Mouse (Mus musculus) adrenal gland, adult 2 months (tissue): ENCODE measurements around the gene Qrich1. TPM values are rescaled to one million over a fixed set of nuclear protein-coding genes. Genes with fewer than 3 reads are reported as not detected.
A peak's percentile ranks its signal among the peaks of the same experiment; 100 is the strongest.
"Not testable (repeated sequence)": the region's sequence is repeated elsewhere in the genome, so short reads cannot be mapped to it uniquely, and the experiment has no call there.

Experiments
- DNase-seq: peaks from one replicate; pipeline ENCODE4 v3.0.0; 2021
- microRNA-seq, 2 experiments: library from miRNA; unstranded; fragments of <30 nt; microRNA quantifications; one replicate each; pipeline ENCODE4 v1.2.0; 2021
- polyA plus RNA-seq: library from polyadenylated mRNA; depleted of rRNA; stranded (reverse); fragments of >200 nt; gene quantifications from 2 replicates; pipeline ENCODE4 v1.2.3, GENCODE M21; 2012; rRNA removed
- total RNA-seq, 2 experiments: library from RNA; stranded (reverse); gene quantifications; 2 replicates each; pipeline ENCODE4 v1.2.3; 2021

Gene Qrich1
- total and polyA plus RNA-seq, 3 experiments: 105 to 129 (median 126) TPM

- DNase-seq: peak; percentile 70
Observed at GRCm38 (mm10) chr9:108587571-108588180, 71.1 kb downstream of the Qrich1 start.

- no peak for DNase-seq
Observed at GRCm38 (mm10) chr9:108589229-108589628, 72.6 kb downstream of the Qrich1 start.

GRCm38 (mm10) chr9:108591462-108591861, 74.9 kb downstream of the Qrich1 start:
- DNase-seq: no peak

- no peak for DNase-seq
Observed at GRCm38 (mm10) chr9:108594354-108594753, 77.7 kb downstream of the Qrich1 start.

- peak; percentile 83 for DNase-seq
Observed at GRCm38 (mm10) chr9:108596998-108597764, 80.6 kb downstream of the Qrich1 start, which contains the start of gene P4htm. Gene P4htm (minus strand): TSS chr9:108597667.

GRCm38 (mm10) chr9:108599021-108599566, 82.5 kb downstream of the Qrich1 start:
- no peak for DNase-seq

GRCm38 (mm10) chr9:108600011-108600410, 83.4 kb downstream of the Qrich1 start:
- DNase-seq: no peak

GRCm38 (mm10) chr9:108601986-108602385, 85.4 kb downstream of the Qrich1 start:
- DNase-seq: no peak

GRCm38 (mm10) chr9:108607929-108608328, 91.3 kb downstream of the Qrich1 start:
- DNase-seq: not testable (repeated sequence)

GRCm38 (mm10) chr9:108608889-108609288, 92.3 kb downstream of the Qrich1 start:
- no peak for DNase-seq

Small RNA genes lying within 50 kb of the gene (microRNA-seq; reads per million reads assigned to microRNA genes)
- gene Gm24083 (0 reads per million in 2 experiments), gene Mir191 (0 reads per million in 2 experiments), gene Mir425 (820 to 1,162 reads per million in 2 experiments)

Other genes starting within 250 kb of the Qrich1 start
- 10 to 100 TPM; 17.5 to 24.9 TPM for gene Nicn1, start 226.4 kb upstream of the Qrich1 start, total RNA-seq
- gene Nicn1, start 226.4 kb upstream of the Qrich1 start, polyA plus RNA-seq: 16.6 and 18.8 TPM in 2 replicates
- 1 to 10 TPM; 3.3 to 5.5 TPM for gene Amt, start 220.0 kb upstream of the Qrich1 start, total RNA-seq
- 2.2 and 2.6 TPM in 2 replicates for gene Amt, start 220.0 kb upstream of the Qrich1 start, polyA plus RNA-seq
- 100 to 1,000 TPM; 355 to 363 TPM for gene Rhoa, start 210.7 kb upstream of the Qrich1 start, total RNA-seq
- gene Rhoa, start 210.7 kb upstream of the Qrich1 start, polyA plus RNA-seq: 169 and 187 TPM in 2 replicates
- gene Tcta, start 210.6 kb upstream of the Qrich1 start, total RNA-seq: 10 to 100 TPM; 31.3 to 56.7 TPM
- gene Tcta, start 210.6 kb upstream of the Qrich1 start, polyA plus RNA-seq: 42.8 and 46.3 TPM in 2 replicates
- 100 to 1,000 TPM; 694 to 927 TPM for gene Gpx1, start 177.9 kb upstream of the Qrich1 start, total RNA-seq
- gene Gpx1, start 177.9 kb upstream of the Qrich1 start, polyA plus RNA-seq: 1,573 and 1,924 TPM in 2 replicates
- gene Usp4, start 169.0 kb upstream of the Qrich1 start, total RNA-seq: 100 to 1,000 TPM; 100 to 122 TPM
- 47.0 and 52.3 TPM in 2 replicates for gene Usp4, start 169.0 kb upstream of the Qrich1 start, polyA plus RNA-seq
- gene 1700102P08Rik, start 124.0 kb upstream of the Qrich1 start, total RNA-seq: 1 to 10 TPM in 1 of 2 experiments, under 1 TPM in 1; 0.52 to 1.8 TPM
- 0.37 and 0.86 TPM in 2 replicates for gene 1700102P08Rik, start 124.0 kb upstream of the Qrich1 start, polyA plus RNA-seq
- gene Ccdc36, start 88.3 kb upstream of the Qrich1 start, total RNA-seq: not detected
- gene Ccdc36, start 88.3 kb upstream of the Qrich1 start, polyA plus RNA-seq: not detected in 2 replicates
- not detected for gene BC048562, start 80.3 kb upstream of the Qrich1 start, total RNA-seq
- gene BC048562, start 80.3 kb upstream of the Qrich1 start, polyA plus RNA-seq: not detected in 2 replicates
- gene Ccdc71, start 56.3 kb upstream of the Qrich1 start, total RNA-seq: 10 to 100 TPM; 27.8 to 46.5 TPM
- 23.0 and 28.1 TPM in 2 replicates for gene Ccdc71, start 56.3 kb upstream of the Qrich1 start, polyA plus RNA-seq
- gene Klhdc8b, start 55.2 kb upstream of the Qrich1 start, total RNA-seq: 10 to 100 TPM; 19.4 to 24.5 TPM
- gene Klhdc8b, start 55.2 kb upstream of the Qrich1 start, polyA plus RNA-seq: 73.1 and 81.9 TPM in 2 replicates
- 100 to 1,000 TPM in 1 of 2 experiments, 10 to 100 TPM in 1; 94.0 to 107 TPM for gene Lamb2, start 37.1 kb upstream of the Qrich1 start, total RNA-seq
- 136 and 150 TPM in 2 replicates for gene Lamb2, start 37.1 kb upstream of the Qrich1 start, polyA plus RNA-seq
- gene Usp19, start 26.2 kb upstream of the Qrich1 start, total RNA-seq: 100 to 1,000 TPM; 172 to 248 TPM
- gene Usp19, start 26.2 kb upstream of the Qrich1 start, polyA plus RNA-seq: 221 and 261 TPM in 2 replicates
- 100 to 1,000 TPM; 186 to 192 TPM for gene Qars, start 9.1 kb upstream of the Qrich1 start, total RNA-seq
- gene Qars, start 9.1 kb upstream of the Qrich1 start, polyA plus RNA-seq: 173 and 186 TPM in 2 replicates
- 100 to 1,000 TPM in 1 of 2 experiments, 10 to 100 TPM in 1; 75.6 to 123 TPM for gene Impdh2, start 43.5 kb downstream of the Qrich1 start, total RNA-seq
- gene Impdh2, start 43.5 kb downstream of the Qrich1 start, polyA plus RNA-seq: 93.8 and 121 TPM in 2 replicates
- gene Ndufaf3, start 50.6 kb downstream of the Qrich1 start, total RNA-seq: 10 to 100 TPM; 60.7 to 68.7 TPM
- 76.7 and 98.4 TPM in 2 replicates for gene Ndufaf3, start 50.6 kb downstream of the Qrich1 start, polyA plus RNA-seq
- gene Dalrd3, start 53.1 kb downstream of the Qrich1 start, total RNA-seq: 10 to 100 TPM; 67.2 to 70.7 TPM
- 325 and 372 TPM in 2 replicates for gene Dalrd3, start 53.1 kb downstream of the Qrich1 start, polyA plus RNA-seq
- gene Wdr6, start 61.9 kb downstream of the Qrich1 start, total RNA-seq: 100 to 1,000 TPM in 1 of 2 experiments, 10 to 100 TPM in 1; 91.5 to 126 TPM
- gene Wdr6, start 61.9 kb downstream of the Qrich1 start, polyA plus RNA-seq: 132 and 151 TPM in 2 replicates
- gene P4htm, start 80.9 kb downstream of the Qrich1 start, total RNA-seq: 1 to 10 TPM; 7.1 to 8.3 TPM
- 14.7 and 17.2 TPM in 2 replicates for gene P4htm, start 80.9 kb downstream of the Qrich1 start, polyA plus RNA-seq
- 10 to 100 TPM; 52.0 to 74.6 TPM for gene Arih2, start 132.6 kb downstream of the Qrich1 start, total RNA-seq
- gene Arih2, start 132.6 kb downstream of the Qrich1 start, polyA plus RNA-seq: 19.7 and 23.9 TPM in 2 replicates
- gene Slc25a20, start 145.3 kb downstream of the Qrich1 start, total RNA-seq: 100 to 1,000 TPM; 123 to 170 TPM
- gene Slc25a20, start 145.3 kb downstream of the Qrich1 start, polyA plus RNA-seq: 38.0 and 46.7 TPM in 2 replicates
- gene Prkar2a, start 172.5 kb downstream of the Qrich1 start, total RNA-seq: 10 to 100 TPM; 28.1 to 43.7 TPM
- 12.1 and 14.6 TPM in 2 replicates for gene Prkar2a, start 172.5 kb downstream of the Qrich1 start, polyA plus RNA-seq